Mouse (Mus musculus): ENCODE data around the gene 6030408B16Rik. TPM values are rescaled to one million over a fixed set of nuclear protein-coding genes. Genes with fewer than 3 reads are reported as not detected.

Gene 6030408B16Rik
- polyA plus RNA-seq, 1 experiment from 2014 or later = 0.25 TPM

- WGBS = 76% methylated on average over 3 of the region's 3 CpGs
- no peak overlapping the region for H3K9ac ChIP-seq (ENCODE audit: low read length)
- no peak overlapping the region for H3K4me3 ChIP-seq (ENCODE audit: low read depth, low read length)
- no peaks in the 10 kb centered on the region for H3K9me3 ChIP-seq (replicated peaks; ENCODE audit: control insufficient read depth, low read length)
- no peak overlapping the region for H3K27ac ChIP-seq (ENCODE audit: low read depth, low read length)
- H3K36me3 ChIP-seq (ENCODE audit: control insufficient read depth, insufficient read depth, low read length) = no peaks in the 10 kb centered on the region
- H3K27me3 ChIP-seq (replicated peaks; ENCODE audit: control insufficient read depth, insufficient read depth, low read length) = no peaks in the 10 kb centered on the region
- H3K4me2 ChIP-seq (ENCODE audit: low read length) = no peak overlapping the region
- ATAC-seq = no peak
- H3K4me1 ChIP-seq (ENCODE audit: control insufficient read depth, insufficient read depth, low read length) = no peaks in the 10 kb centered on the region
- no peak for DNase-seq (ENCODE audit: low spot score)
Observed at GRCm38 (mm10) chr15:101302201-101302600, 9.2 kb downstream of the 6030408B16Rik start.

GRCm38 (mm10) chr15:101303830-101304229, 10.8 kb downstream of the 6030408B16Rik start:
- H3K27me3 ChIP-seq (replicated peaks; ENCODE audit: control insufficient read depth, insufficient read depth, low read length) = no peaks in the 10 kb centered on the region
- no peak overlapping the region for H3K27ac ChIP-seq (ENCODE audit: low read depth, low read length)
- H3K9me3 ChIP-seq (replicated peaks; ENCODE audit: control insufficient read depth, low read length) = no peaks in the 10 kb centered on the region
- H3K4me3 ChIP-seq (ENCODE audit: low read depth, low read length) = no peak overlapping the region
- H3K9ac ChIP-seq (ENCODE audit: low read length) = no peak overlapping the region
- 85% methylated on average over 4 of the region's 4 CpGs for whole genome bisulfite sequencing
- ATAC-seq (no peak), DNase-seq (ENCODE audit: low spot score) (no peak)
- no peaks in the 10 kb centered on the region for H3K36me3 ChIP-seq (ENCODE audit: control insufficient read depth, insufficient read depth, low read length)
- H3K4me2 ChIP-seq (ENCODE audit: low read length) = no peak overlapping the region
- H3K4me1 ChIP-seq (ENCODE audit: control insufficient read depth, insufficient read depth, low read length) = no peaks in the 10 kb centered on the region; the same call in 1 of the 2 replicates

GRCm38 (mm10) chr15:101306459-101306858, 13.4 kb downstream of the 6030408B16Rik start:
- Histone ChIP-seq H3K4me3 (ENCODE audit: low read depth, low read length) (no peak overlapping the region), H3K4me2 (ENCODE audit: low read length) (no peak overlapping the region), H3K4me1 (ENCODE audit: control insufficient read depth, insufficient read depth, low read length) (peaks cover 3% of the 10 kb centered on the region; the same call in 1 of the 2 replicates), H3K27me3 (replicated peaks; ENCODE audit: control insufficient read depth, insufficient read depth, low read length) (no peaks in the 10 kb centered on the region), H3K9me3 (replicated peaks; ENCODE audit: control insufficient read depth, low read length) (no peaks in the 10 kb centered on the region), H3K9ac (ENCODE audit: low read length) (no peak overlapping the region), H3K27ac (ENCODE audit: low read depth, low read length) (no peak overlapping the region), H3K36me3 (ENCODE audit: control insufficient read depth, insufficient read depth, low read length) (no peaks in the 10 kb centered on the region)
- ATAC-seq (no peak), DNase-seq (ENCODE audit: low spot score) (no peak)
- 87% methylated on average over 4 of the region's 4 CpGs for WGBS

GRCm38 (mm10) chr15:101308440-101309348, 15.7 kb downstream of the 6030408B16Rik start:
- ATAC-seq = no peak
- Histone ChIP-seq H3K27me3 (replicated peaks; ENCODE audit: control insufficient read depth, insufficient read depth, low read length) (no peaks in the 10 kb centered on the region), H3K4me2 (ENCODE audit: low read length) (no peak overlapping the region), H3K4me1 (ENCODE audit: control insufficient read depth, insufficient read depth, low read length) (peaks cover 3% of the 10 kb centered on the region; the same call in 1 of the 2 replicates), H3K9ac (ENCODE audit: low read length) (no peak overlapping the region), H3K27ac (ENCODE audit: low read depth, low read length) (no peak overlapping the region), H3K9me3 (replicated peaks; ENCODE audit: control insufficient read depth, low read length) (no peaks in the 10 kb centered on the region), H3K4me3 (ENCODE audit: low read depth, low read length) (no peak overlapping the region), H3K36me3 (ENCODE audit: control insufficient read depth, insufficient read depth, low read length) (no peaks in the 10 kb centered on the region)
- WGBS = 63% methylated on average over 13 of the region's 13 CpGs
- no peak for DNase-seq (ENCODE audit: low spot score)

GRCm38 (mm10) chr15:101309493-101309892, 16.5 kb downstream of the 6030408B16Rik start:
- DNase-seq (ENCODE audit: low spot score) (no peak), ATAC-seq (no peak)
- no peaks in the 10 kb centered on the region for H3K9me3 ChIP-seq (replicated peaks; ENCODE audit: control insufficient read depth, low read length)
- no peaks in the 10 kb centered on the region for H3K36me3 ChIP-seq (ENCODE audit: control insufficient read depth, insufficient read depth, low read length)
- no peak overlapping the region for H3K4me2 ChIP-seq (ENCODE audit: low read length)
- H3K27me3 ChIP-seq (replicated peaks; ENCODE audit: control insufficient read depth, insufficient read depth, low read length) = no peaks in the 10 kb centered on the region
- H3K27ac ChIP-seq (ENCODE audit: low read depth, low read length) = no peak overlapping the region
- H3K4me1 ChIP-seq (ENCODE audit: control insufficient read depth, insufficient read depth, low read length) = peaks cover 3% of the 10 kb centered on the region; the same call in 1 of the 2 replicates
- WGBS = 41% methylated on average over 5 of the region's 5 CpGs
- no peak overlapping the region for H3K9ac ChIP-seq (ENCODE audit: low read length)
- H3K4me3 ChIP-seq (ENCODE audit: low read depth, low read length) = no peak overlapping the region

GRCm38 (mm10) chr15:101311087-101311770, 18.2 kb downstream of the 6030408B16Rik start:
- 62% methylated on average over 14 of the region's 15 CpGs for WGBS
- Histone ChIP-seq H3K36me3 (ENCODE audit: control insufficient read depth, insufficient read depth, low read length) (no peaks in the 10 kb centered on the region), H3K4me2 (ENCODE audit: low read length) (no peak overlapping the region), H3K9me3 (replicated peaks; ENCODE audit: control insufficient read depth, low read length) (no peaks in the 10 kb centered on the region), H3K4me3 (ENCODE audit: low read depth, low read length) (no peak overlapping the region), H3K9ac (ENCODE audit: low read length) (no peak overlapping the region), H3K27me3 (replicated peaks; ENCODE audit: control insufficient read depth, insufficient read depth, low read length) (no peaks in the 10 kb centered on the region), H3K4me1 (ENCODE audit: control insufficient read depth, insufficient read depth, low read length) (peaks cover 4% of the 10 kb centered on the region; the same call in 1 of the 2 replicates), H3K27ac (ENCODE audit: low read depth, low read length) (no peak overlapping the region)
- ATAC-seq = no peak
- no peak for DNase-seq (ENCODE audit: low spot score)

- no peak overlapping the region for H3K27ac ChIP-seq (ENCODE audit: low read depth, low read length)
- 91% methylated on average over 6 of the region's 6 CpGs for WGBS
- H3K4me2 ChIP-seq (ENCODE audit: low read length) = no peak overlapping the region
- H3K4me3 ChIP-seq (ENCODE audit: low read depth, low read length) = no peak overlapping the region
- H3K27me3 ChIP-seq (replicated peaks; ENCODE audit: control insufficient read depth, insufficient read depth, low read length) = no peaks in the 10 kb centered on the region
- DNase-seq (ENCODE audit: low spot score) (no peak), ATAC-seq (no peak)
- H3K36me3 ChIP-seq (ENCODE audit: control insufficient read depth, insufficient read depth, low read length) = no peaks in the 10 kb centered on the region
- H3K9me3 ChIP-seq (replicated peaks; ENCODE audit: control insufficient read depth, low read length) = no peaks in the 10 kb centered on the region
- no peak overlapping the region for H3K9ac ChIP-seq (ENCODE audit: low read length)
- H3K4me1 ChIP-seq (ENCODE audit: control insufficient read depth, insufficient read depth, low read length) = peaks cover 9% of the 10 kb centered on the region; the same call in 1 of the 2 replicates
Observed at GRCm38 (mm10) chr15:101312006-101312405, 19.0 kb downstream of the 6030408B16Rik start.

- no peak overlapping the region for H3K4me2 ChIP-seq (ENCODE audit: low read length)
- no peak overlapping the region for H3K9ac ChIP-seq (ENCODE audit: low read length)
- H3K4me3 ChIP-seq (ENCODE audit: low read depth, low read length) = no peak overlapping the region
- H3K4me1 ChIP-seq (ENCODE audit: control insufficient read depth, insufficient read depth, low read length) = peaks cover 6% of the 10 kb centered on the region; the same call in 1 of the 2 replicates
- no peak for ATAC-seq
- 70% methylated on average over 4 of the region's 4 CpGs for WGBS
- H3K27ac ChIP-seq (ENCODE audit: low read depth, low read length) = no peak overlapping the region
- no peaks in the 10 kb centered on the region for H3K36me3 ChIP-seq (ENCODE audit: control insufficient read depth, insufficient read depth, low read length)
- DNase-seq (ENCODE audit: low spot score) = no peak
- H3K9me3 ChIP-seq (replicated peaks; ENCODE audit: control insufficient read depth, low read length) = no peaks in the 10 kb centered on the region
- H3K27me3 ChIP-seq (replicated peaks; ENCODE audit: control insufficient read depth, insufficient read depth, low read length) = no peaks in the 10 kb centered on the region
Observed at GRCm38 (mm10) chr15:101315378-101315777, 22.4 kb downstream of the 6030408B16Rik start.
